Mouse (Mus musculus): ENCODE data around the gene Kifc5b.
"Not testable (repeated sequence)": the region's sequence is repeated elsewhere in the genome, so short reads cannot be mapped to it uniquely, and the experiment has no call there.

Kifc5b gene

GRCm38 (mm10) chr17:26922368-26922767 is 5.5 kb downstream of the Kifc5b start:
- DNase-seq = not testable (repeated sequence)

- not testable (repeated sequence) for DNase-seq
Measured at GRCm38 (mm10) chr17:26925414-26925813, 8.5 kb downstream of the Kifc5b start.

- DNase-seq = peak; percentile 71 to 80
Measured at GRCm38 (mm10) chr17:26931795-26932194, 14.9 kb downstream of the Kifc5b start.

GRCm38 (mm10) chr17:26932839-26933398 is 16.0 kb downstream of the Kifc5b start, which contains the start of gene Phf1:
Gene Phf1, plus strand, starts transcription at chr17:26933052.
- peak; percentile 99 for DNase-seq

- DNase-seq = no peak
Measured at GRCm38 (mm10) chr17:26933419-26933818, 16.5 kb downstream of the Kifc5b start.

- no peak for DNase-seq
Measured at GRCm38 (mm10) chr17:26933885-26934827, 17.3 kb downstream of the Kifc5b start.

- DNase-seq = no peak
Measured at GRCm38 (mm10) chr17:26935027-26935426, 18.1 kb downstream of the Kifc5b start.

- DNase-seq = no peak
Measured at GRCm38 (mm10) chr17:26936453-26936852, 19.6 kb downstream of the Kifc5b start.

GRCm38 (mm10) chr17:26936921-26937695 is 20.2 kb downstream of the Kifc5b start:
- no peak for DNase-seq

- DNase-seq = no peak
Measured at GRCm38 (mm10) chr17:26937883-26938695, 21.2 kb downstream of the Kifc5b start.

GRCm38 (mm10) chr17:26938731-26939130 is 21.8 kb downstream of the Kifc5b start:
- peak in 1 of 2 experiments; percentile 43 for DNase-seq

- peak; percentile 99 to 100 for DNase-seq
Measured at GRCm38 (mm10) chr17:26939178-26939972, 22.5 kb downstream of the Kifc5b start, which contains the start of gene Cuta. Gene Cuta, minus strand, starts transcription at chr17:26939569.

GRCm38 (mm10) chr17:26939973-26940300 is 23.0 kb downstream of the Kifc5b start:
- DNase-seq = no peak

- peak; percentile 75 to 80 for DNase-seq
Measured at GRCm38 (mm10) chr17:26941031-26941789, 24.3 kb downstream of the Kifc5b start, which contains the start of gene Syngap1. Gene Syngap1, plus strand, starts transcription at chr17:26941253.

- DNase-seq = no peak
Measured at GRCm38 (mm10) chr17:26941841-26942570, 25.1 kb downstream of the Kifc5b start.

- peak in 1 of 2 experiments; percentile 45 for DNase-seq
Measured at GRCm38 (mm10) chr17:26945824-26946495, 29.1 kb downstream of the Kifc5b start.

GRCm38 (mm10) chr17:26946567-26946966 is 29.7 kb downstream of the Kifc5b start:
- DNase-seq = peak; percentile 84 to 90

GRCm38 (mm10) chr17:26947231-26948100 is 30.6 kb downstream of the Kifc5b start:
- DNase-seq = no peak
